Mouse (Mus musculus) kidney, embryonic 16.5 days (tissue): ENCODE measurements around the gene Preb. TPM values are rescaled to one million over a fixed set of nuclear protein-coding genes. Genes with fewer than 3 reads are reported as not detected.

ENCODE experiments used
- ATAC-seq: fragments of 200-750 bp; cut with Nextera tagmentation; 2 replicates; pipeline ENCODE4 v1.8.0; 2017; ENCODE audit warnings: moderate TSS enrichment; ENCODE audit not compliant: low FRiP score, low TSS enrichment
- H3K27ac ChIP-seq: fragments of 300-500 bp; sonication (generic); 2 replicates; pipeline ENCODE4 v1.5.1; 2014; ENCODE audit warnings: low read length
- H3K27me3 ChIP-seq: fragments of 300-500 bp; sonication (generic); 2 replicates; pipeline ENCODE4 v1.6.1; 2014; ENCODE audit warnings: low read length, control low read depth, mixed read lengths; ENCODE audit not compliant: insufficient read depth
- H3K36me3 ChIP-seq: fragments of 300-500 bp; sonication (generic); 2 replicates; pipeline ENCODE4 v1.6.1; 2014; ENCODE audit warnings: low read length, control low read depth, mixed read lengths; ENCODE audit not compliant: insufficient read depth
- H3K4me1 ChIP-seq: fragments of 300-500 bp; sonication (generic); 2 replicates; pipeline ENCODE4 v1.6.1; 2014; ENCODE audit warnings: low read length, control low read depth, mixed read lengths; ENCODE audit not compliant: insufficient read depth
- H3K4me2 ChIP-seq: fragments of 300-500 bp; sonication (generic); replicated peaks from 2 replicates; pipeline ENCODE4 v1.6.1; 2014; ENCODE audit warnings: low read depth, low read length
- H3K4me3 ChIP-seq: fragments of 300-500 bp; sonication (generic); 2 replicates; pipeline ENCODE4 v1.5.1; 2014; ENCODE audit warnings: mild to moderate bottlenecking, low read length
- H3K9ac ChIP-seq: fragments of 300-500 bp; sonication (generic); replicated peaks from 2 replicates; pipeline ENCODE4 v1.6.1; 2014; ENCODE audit warnings: low read length
- H3K9me3 ChIP-seq: fragments of 300-500 bp; sonication (generic); 2 replicates; pipeline ENCODE4 v1.6.1; 2016; ENCODE audit warnings: low read length, control low read depth
- WGBS: fragments of 180-500 bp; shearing (Covaris S2); extraction: QIAGEN DNeasy Blood & Tissue Kit; methylation state at CpG from one replicate; pipeline ENCODE4 v1.1.7; 2014; 5-methylcytosine and 5-hydroxymethylcytosine counted together
- polyA plus RNA-seq: library from polyadenylated mRNA; unstranded; fragments of >200 nt; fragmentation: Nextera tagmentation; extraction: Ambion mirVana; gene quantifications from 2 replicates; pipeline ENCODE4 v1.2.1, GENCODE M21; 2015

The Preb gene
- polyA plus RNA-seq, 1 experiment from 2014 or later: 172 TPM

DNA sequence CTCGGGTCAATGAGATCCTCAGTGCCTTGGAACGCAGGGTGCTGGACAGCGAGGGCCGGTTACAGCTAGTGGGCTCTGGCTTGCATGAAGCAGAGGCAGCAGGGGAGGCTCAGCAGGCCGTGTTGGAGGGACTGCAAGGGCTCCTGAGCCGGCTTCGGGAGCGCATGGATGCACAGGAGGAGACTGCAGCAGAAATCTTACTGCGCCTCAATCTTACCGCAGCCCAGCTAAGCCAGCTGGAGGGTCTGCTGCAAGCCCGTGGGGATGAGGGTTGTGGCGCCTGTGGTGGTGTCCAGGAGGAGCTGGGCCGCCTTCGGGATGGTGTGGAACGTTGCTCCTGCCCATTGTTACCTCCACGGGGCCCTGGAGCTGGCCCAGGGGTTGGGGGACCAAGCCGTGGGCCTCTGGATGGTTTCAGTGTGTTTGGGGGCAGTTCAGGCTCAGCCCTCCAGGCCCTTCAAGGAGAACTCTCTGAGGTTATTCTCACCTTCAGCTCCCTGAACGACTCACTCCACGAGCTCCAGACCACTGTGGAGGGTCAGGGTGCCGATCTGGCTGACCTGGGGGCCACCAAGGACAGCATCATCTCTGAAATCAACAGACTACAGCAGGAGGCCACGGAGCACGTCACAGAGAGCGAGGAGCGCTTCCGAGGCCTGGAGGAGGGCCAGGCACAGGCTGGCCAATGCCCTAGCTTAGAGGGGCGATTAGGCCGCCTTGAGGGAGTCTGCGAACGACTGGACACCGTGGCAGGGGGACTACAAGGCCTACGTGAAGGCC is 42.1 kb downstream of the Preb start:
- no peaks in the 10 kb centered on the region for H3K9me3 ChIP-seq
- no peak overlapping the region; the same call in 1 of the 2 replicates for H3K9ac ChIP-seq
- H3K4me1 ChIP-seq: peaks cover 45% of the 10 kb centered on the region
- no peak overlapping the region for H3K4me3 ChIP-seq
- H3K27me3 ChIP-seq: no peaks in the 10 kb centered on the region
- 82% methylated on average over 31 of the region's 31 CpGs for WGBS
- ATAC-seq: no peak
- H3K4me2 ChIP-seq: no peak overlapping the region
- peaks cover 34% of the 10 kb centered on the region for H3K36me3 ChIP-seq
- no peak overlapping the region for H3K27ac ChIP-seq

GRCm38 (mm10) chr5:30917348-30917747 is 42.8 kb downstream of the Preb start:
- H3K36me3 ChIP-seq: peaks cover 34% of the 10 kb centered on the region
- H3K27me3 ChIP-seq: no peaks in the 10 kb centered on the region
- H3K27ac ChIP-seq: no peak overlapping the region
- no peaks in the 10 kb centered on the region for H3K9me3 ChIP-seq
- H3K4me2 ChIP-seq: no peak overlapping the region
- H3K4me3 ChIP-seq: no peak overlapping the region
- H3K9ac ChIP-seq: no peak overlapping the region
- H3K4me1 ChIP-seq: peaks cover 45% of the 10 kb centered on the region
- ATAC-seq: no peak
- 87% methylated on average over 11 of the region's 11 CpGs for WGBS

GRCm38 (mm10) chr5:30916841-30917240 is 43.3 kb downstream of the Preb start:
- H3K27me3 ChIP-seq: no peaks in the 10 kb centered on the region
- 90% methylated on average over 9 of the region's 9 CpGs for WGBS
- no peak overlapping the region for H3K9ac ChIP-seq
- ATAC-seq: no peak
- H3K27ac ChIP-seq: peak overlapping the region; percentile 72; the same call in 1 of the 2 replicates
- H3K4me2 ChIP-seq: no peak overlapping the region
- H3K4me3 ChIP-seq: no peak overlapping the region
- H3K4me1 ChIP-seq: peaks cover 44% of the 10 kb centered on the region
- no peaks in the 10 kb centered on the region for H3K9me3 ChIP-seq
- H3K36me3 ChIP-seq: peaks cover 34% of the 10 kb centered on the region

DNA sequence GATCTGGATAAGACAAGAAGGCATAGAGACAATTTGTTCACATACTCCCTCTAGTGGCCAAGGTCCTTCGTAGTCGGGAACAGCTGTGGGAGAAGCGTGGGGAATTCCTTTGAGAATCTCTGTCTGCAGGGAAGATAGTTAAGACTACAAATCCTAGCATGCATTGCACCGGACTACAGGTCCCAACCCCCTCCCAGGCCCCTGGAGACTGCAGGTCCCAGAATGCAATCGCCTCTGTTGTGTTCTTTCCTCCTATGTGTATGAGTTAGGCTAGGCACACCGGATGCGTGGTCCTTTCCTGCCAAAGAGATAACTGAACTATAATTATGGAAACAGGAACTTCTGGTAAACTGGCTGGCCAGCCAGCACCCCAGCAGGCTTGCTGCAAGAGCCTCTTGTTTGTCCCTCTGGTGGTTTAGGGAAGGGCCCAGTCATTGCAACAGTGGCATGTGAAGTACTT is 44.2 kb downstream of the Preb start:
- no peaks in the 10 kb centered on the region for H3K9me3 ChIP-seq
- peak overlapping the region; percentile 35 for H3K9ac ChIP-seq
- no peaks in the 10 kb centered on the region for H3K27me3 ChIP-seq
- peaks cover 33% of the 10 kb centered on the region for H3K36me3 ChIP-seq
- peak overlapping the region; percentile 72 for H3K4me2 ChIP-seq
- H3K4me3 ChIP-seq: peak overlapping the region; percentile 52
- peak overlapping the region; percentile 90 for H3K27ac ChIP-seq
- WGBS: 6% methylated on average over 7 of the region's 7 CpGs
- ATAC-seq: peak; percentile 75
- H3K4me1 ChIP-seq: peaks cover 48% of the 10 kb centered on the region

DNA sequence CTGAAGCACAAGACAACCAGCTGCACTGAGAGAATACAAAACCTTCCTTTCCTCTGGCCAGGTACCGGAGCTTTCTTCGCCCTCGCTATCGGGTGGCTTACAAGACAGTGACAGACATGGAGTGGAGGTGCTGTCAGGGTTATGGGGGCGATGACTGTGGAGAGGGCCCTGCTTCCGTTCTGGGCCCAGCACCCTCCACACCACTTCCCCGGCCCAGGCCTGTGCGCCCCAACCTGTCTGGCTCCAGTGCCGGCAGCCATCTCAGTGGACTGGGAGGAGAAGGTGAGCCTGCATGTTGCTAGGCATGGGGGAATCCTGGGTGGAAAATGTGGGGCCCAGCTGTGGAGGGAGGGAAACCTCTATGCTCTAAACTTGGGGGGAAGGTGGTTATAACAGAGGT is 44.7 kb downstream of the Preb start:
- Histone ChIP-seq H3K9me3 (no peaks in the 10 kb centered on the region), H3K4me2 (peak overlapping the region; percentile 72), H3K36me3 (peaks cover 29% of the 10 kb centered on the region), H3K27me3 (no peaks in the 10 kb centered on the region), H3K9ac (peak overlapping the region; percentile 64), H3K4me1 (peaks cover 50% of the 10 kb centered on the region), H3K4me3 (peak overlapping the region; percentile 52), H3K27ac (peak overlapping the region; percentile 90)
- 42% methylated on average over 9 of the region's 9 CpGs for whole genome bisulfite sequencing
- peak; percentile 0 for ATAC-seq

DNA sequence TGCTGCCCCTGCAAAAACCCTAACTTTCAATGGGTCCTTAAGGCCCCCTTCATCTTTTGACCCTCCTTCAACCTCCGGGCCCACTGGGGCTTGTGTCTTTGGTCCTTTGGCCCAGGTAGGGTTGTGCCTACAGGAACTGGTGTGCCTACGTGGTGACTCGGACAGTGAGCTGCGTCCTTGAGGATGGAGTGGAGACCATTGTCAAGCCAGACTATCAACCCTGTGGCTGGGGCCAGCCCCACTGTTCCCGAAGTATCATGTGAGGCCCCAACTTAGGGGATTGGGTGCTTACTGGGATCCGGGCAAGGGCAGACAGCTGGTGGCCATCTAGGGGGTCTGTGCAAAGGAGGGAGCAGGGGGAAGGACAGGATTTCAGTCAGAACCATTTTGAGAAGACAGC is 45.3 kb downstream of the Preb start:
- Histone ChIP-seq H3K4me2 (peak overlapping the region; percentile 72), H3K4me1 (peaks cover 51% of the 10 kb centered on the region), H3K4me3 (peak overlapping the region; percentile 52), H3K9ac (peak overlapping the region; percentile 64), H3K27ac (peak overlapping the region; percentile 90), H3K9me3 (no peaks in the 10 kb centered on the region), H3K27me3 (no peaks in the 10 kb centered on the region), H3K36me3 (peaks cover 28% of the 10 kb centered on the region)
- no peak for ATAC-seq
- 42% methylated on average over 6 of the region's 6 CpGs for WGBS

GRCm38 (mm10) chr5:30914101-30914635 is 46.0 kb downstream of the Preb start:
- H3K4me3 ChIP-seq: peak overlapping the region; percentile 52
- H3K27ac ChIP-seq: peak overlapping the region; percentile 90
- H3K27me3 ChIP-seq: no peaks in the 10 kb centered on the region
- no peaks in the 10 kb centered on the region for H3K9me3 ChIP-seq
- peaks cover 58% of the 10 kb centered on the region for H3K4me1 ChIP-seq
- H3K36me3 ChIP-seq: peaks cover 23% of the 10 kb centered on the region
- peak overlapping the region; percentile 72 for H3K4me2 ChIP-seq
- ATAC-seq: no peak
- peak overlapping the region; percentile 64 for H3K9ac ChIP-seq
- WGBS: 39% methylated on average over 7 of the region's 7 CpGs

- no peaks in the 10 kb centered on the region for H3K9me3 ChIP-seq
- peak within 1 kb of the TSS; percentile 72 for H3K4me2 ChIP-seq
- 14% methylated on average over 13 of the region's 13 CpGs for WGBS
- H3K4me1 ChIP-seq: peaks cover 66% of the 10 kb centered on the region
- peak within 1 kb of the TSS; percentile 90 for H3K27ac ChIP-seq
- H3K36me3 ChIP-seq: peaks cover 14% of the 10 kb centered on the region
- ATAC-seq: peak; percentile 79
- no peaks in the 10 kb centered on the region for H3K27me3 ChIP-seq
- H3K4me3 ChIP-seq: peak within 1 kb of the TSS; percentile 52
- peak within 1 kb of the TSS; percentile 64 for H3K9ac ChIP-seq
Measured at GRCm38 (mm10) chr5:30913060-30913841, 46.9 kb downstream of the Preb start, which contains the start of gene Emilin1. Emilin1 (plus strand) TSS chr5:30913402.

DNA sequence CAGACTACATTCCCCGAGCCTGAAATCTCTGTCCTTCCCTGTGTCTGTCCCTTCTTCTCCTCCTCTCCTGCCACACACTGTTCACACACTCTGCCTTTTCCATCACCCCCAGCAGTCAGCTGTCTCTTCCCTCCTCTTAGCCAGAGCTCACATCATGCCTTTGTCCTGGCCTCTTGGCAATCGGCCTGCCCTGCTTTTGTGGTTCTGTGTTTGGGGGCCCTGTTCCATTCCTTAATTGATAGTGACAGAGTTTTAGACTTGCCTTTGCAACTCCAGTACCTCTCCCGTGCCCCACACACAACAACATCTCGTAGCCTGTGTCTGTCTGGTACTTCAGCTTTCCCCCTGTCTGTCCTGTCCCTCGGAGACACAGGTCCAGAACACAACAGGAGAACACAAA is 48.0 kb downstream of the Preb start:
- H3K9ac ChIP-seq: peak overlapping the region; percentile 29; the same call in 1 of the 2 replicates
- no peak overlapping the region for H3K4me3 ChIP-seq
- 64% methylated on average over 5 of the region's 5 CpGs for WGBS
- ATAC-seq: no peak
- peaks cover 67% of the 10 kb centered on the region for H3K4me1 ChIP-seq
- H3K27ac ChIP-seq: peak overlapping the region; percentile 90
- no peak overlapping the region for H3K4me2 ChIP-seq
- H3K27me3 ChIP-seq: no peaks in the 10 kb centered on the region
- H3K36me3 ChIP-seq: peaks cover 3% of the 10 kb centered on the region; the same call in 1 of the 2 replicates
- no peaks in the 10 kb centered on the region for H3K9me3 ChIP-seq
